Mouse (Mus musculus): ENCODE results near the gene Uba52.

DNA sequence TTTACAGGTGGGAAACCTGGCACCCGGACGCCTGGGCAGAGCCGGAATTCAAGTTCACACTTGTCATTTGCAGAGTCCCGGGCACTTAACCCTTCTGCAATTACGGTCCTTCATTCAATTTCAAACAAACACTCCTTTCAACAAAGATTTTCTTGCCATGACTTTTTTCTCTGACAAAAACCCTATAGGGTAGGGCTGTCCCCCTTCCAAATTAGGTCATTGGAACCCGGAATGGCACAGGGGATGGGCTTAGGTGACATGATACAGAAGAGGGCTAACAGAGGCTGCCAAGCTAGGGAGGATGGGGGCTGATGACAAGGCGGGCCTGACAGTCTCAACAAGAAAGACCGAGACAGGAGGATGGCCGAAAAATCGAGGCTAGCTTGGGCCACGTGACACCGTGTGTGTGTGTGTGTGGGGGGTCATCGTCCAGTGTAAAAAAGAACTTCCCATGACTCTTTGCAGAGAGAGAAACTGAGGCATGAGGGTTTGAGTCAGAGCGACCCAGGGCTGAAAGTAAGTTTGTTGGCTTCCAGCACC lies 21.6 kb downstream of the Uba52 start:
- TF ChIP-seq POLR2A (IDR thresholded peaks at IDR 0.05; ENCODE audit: low read depth, low read length) = no peak
- TF ChIP-seq CTCF (conservative IDR thresholded peaks at IDR 0.05; ENCODE audit: insufficient read depth, insufficient read length, low read depth, low read length) = no peak

All from kidney, adult 2 months (tissue).